Mouse (Mus musculus): Measurements from ENCODE around the gene Pard6b. TPM values are rescaled to one million over a fixed set of nuclear protein-coding genes. Genes with fewer than 3 reads are reported as not detected.
A peak's percentile ranks its signal among the peaks of the same experiment; 100 is the strongest.

Gene Pard6b
- total and polyA plus RNA-seq, 3 experiments: 3.9 to 7.6 TPM; not detected in 1

GRCm38 (mm10) chr2:168080431-168081246 lies at the start of gene Pard6b (continued):
- peak; percentile 79 for TF ChIP-seq HCFC1 (IDR thresholded peaks at IDR 0.05; ENCODE audit: low read depth, low read length)
- no peak for TF ChIP-seq ZKSCAN1 (IDR thresholded peaks at IDR 0.05; ENCODE audit: low read depth, low read length)
- no peak; the same call in 1 of the 2 replicates for TF ChIP-seq MAZ (IDR thresholded peaks at IDR 0.05; ENCODE audit: low read depth, low read length)
- no peak for TF ChIP-seq MYC (IDR thresholded peaks at IDR 0.05; ENCODE audit: low read depth, low read length)
- peak; percentile 60 to 65 for TF ChIP-seq POLR2A (IDR thresholded peaks at IDR 0.05; ENCODE audit: control insufficient read depth in 1 of 2, insufficient read depth in 1 of 2, low read depth in 1 of 2, low read length in 2 of 2, poor library complexity in 1 of 2)

- peaks cover 0 to 2% of the 10 kb centered on the region in 2 experiments; a peak in 1 of 4 replicates for H3K27me3 ChIP-seq (ENCODE audit: control insufficient read depth in 1 of 2, insufficient read depth in 2 of 2, low read length in 2 of 2)
- H3K36me3 ChIP-seq (ENCODE audit: control insufficient read depth in 1 of 2, insufficient read depth in 2 of 2, low read length in 2 of 2): no peaks in the 10 kb centered on the region
- H3K9ac ChIP-seq (ENCODE audit: control insufficient read depth, low read depth, low read length, poor library complexity, severe bottlenecking): no peak overlapping the region
- H3K4me3 ChIP-seq (ENCODE audit: control insufficient read depth in 1 of 2, insufficient read depth in 1 of 2, low read depth in 2 of 2, low read length in 2 of 2): no peak overlapping the region
- no peak for DNase-seq (ENCODE audit: low read depth, low spot score)
- no peak for TF ChIP-seq MAZ (IDR thresholded peaks at IDR 0.05; ENCODE audit: low read depth, low read length)
- no peak for TF ChIP-seq ZNF384 (IDR thresholded peaks at IDR 0.05; ENCODE audit: low read depth, low read length)
- TF ChIP-seq EP300 (IDR thresholded peaks at IDR 0.05; ENCODE audit: low read depth in 1 of 2, low read length in 2 of 2): no peak
- TF ChIP-seq NRF1 (IDR thresholded peaks at IDR 0.05; ENCODE audit: insufficient read depth, low read depth, low read length, poor library complexity, severe bottlenecking): no peak
- TF ChIP-seq CTCF (IDR thresholded peaks at IDR 0.05 in 2 of 3, conservative IDR thresholded peaks at IDR 0.05 in 1 of 3; ENCODE audit: control insufficient read depth in 1 of 3, insufficient read depth in 1 of 3, low read depth in 2 of 3, low read length in 3 of 3, poor library complexity in 1 of 3, severe bottlenecking in 1 of 3): no peak
- no peak for TF ChIP-seq MYB (IDR thresholded peaks at IDR 0.05; ENCODE audit: low read depth, low read length)
- TF ChIP-seq ETS1 (IDR thresholded peaks at IDR 0.05; ENCODE audit: low read depth, low read length): no peak
- TF ChIP-seq POLR2A (IDR thresholded peaks at IDR 0.05; ENCODE audit: control insufficient read depth in 1 of 2, insufficient read depth in 1 of 2, low read depth in 1 of 2, low read length in 2 of 2, poor library complexity in 1 of 2): no peak
- TF ChIP-seq BHLHE40 (IDR thresholded peaks at IDR 0.05; ENCODE audit: borderline replicate concordance, low read depth, low read length): no peak
- TF ChIP-seq USF2 (IDR thresholded peaks at IDR 0.05; ENCODE audit: borderline replicate concordance in 1 of 2, insufficient read depth in 1 of 2, low read depth in 1 of 2, low read length in 2 of 2): no peak
- TF ChIP-seq MXI1 (IDR thresholded peaks at IDR 0.05; ENCODE audit: low read depth, low read length): no peak
- no peak overlapping the region for H3K27ac ChIP-seq (ENCODE audit: control insufficient read depth, low read depth, low read length)
- no peaks in the 10 kb centered on the region for H3K79me2 ChIP-seq (ENCODE audit: control insufficient read depth, insufficient read depth, low read length, poor library complexity)
- no peaks in the 10 kb centered on the region for H3K9me3 ChIP-seq (replicated peaks; ENCODE audit: insufficient read depth, low read length)
- no peaks in the 10 kb centered on the region for H3K4me1 ChIP-seq (ENCODE audit: control insufficient read depth in 1 of 2, insufficient read depth in 2 of 2, low read length in 2 of 2)
Observed at GRCm38 (mm10) chr2:168031842-168032241, 49.0 kb upstream of the Pard6b start.

- Histone ChIP-seq H3K4me3 (ENCODE audit: control insufficient read depth in 1 of 2, insufficient read depth in 1 of 2, low read depth in 2 of 2, low read length in 2 of 2) (no peak overlapping the region), H3K36me3 (ENCODE audit: control insufficient read depth in 1 of 2, insufficient read depth in 2 of 2, low read length in 2 of 2) (no peaks in the 10 kb centered on the region), H3K4me1 (ENCODE audit: control insufficient read depth in 1 of 2, insufficient read depth in 2 of 2, low read length in 2 of 2) (no peaks in the 10 kb centered on the region), H3K9ac (ENCODE audit: control insufficient read depth, low read depth, low read length, poor library complexity, severe bottlenecking) (no peak overlapping the region), H3K9me3 (replicated peaks; ENCODE audit: insufficient read depth, low read length) (no peaks in the 10 kb centered on the region), H3K79me2 (ENCODE audit: control insufficient read depth, insufficient read depth, low read length, poor library complexity) (no peaks in the 10 kb centered on the region), H3K27ac (ENCODE audit: control insufficient read depth, low read depth, low read length) (no peak overlapping the region), H3K27me3 (ENCODE audit: control insufficient read depth in 1 of 2, insufficient read depth in 2 of 2, low read length in 2 of 2) (peaks cover 0 to 6% of the 10 kb centered on the region in 2 experiments; a peak in 3 of 4 replicates)
- no peak for DNase-seq (ENCODE audit: low read depth, low spot score)
- no peak for TF ChIP-seq POLR2AphosphoS2 (IDR thresholded peaks at IDR 0.05; ENCODE audit: low read length)
- TF ChIP-seq ETS1 (IDR thresholded peaks at IDR 0.05; ENCODE audit: low read depth, low read length): no peak
- no peak for TF ChIP-seq POLR2AphosphoS5 (IDR thresholded peaks at IDR 0.05; ENCODE audit: borderline replicate concordance, low read depth, low read length)
- TF ChIP-seq POLR2A (IDR thresholded peaks at IDR 0.05; ENCODE audit: control insufficient read depth in 1 of 2, insufficient read depth in 1 of 2, low read depth in 1 of 2, low read length in 2 of 2, poor library complexity in 1 of 2): no peak
- TF ChIP-seq MAX (IDR thresholded peaks at IDR 0.05; ENCODE audit: low read length): no peak
- no peak for TF ChIP-seq ZNF384 (IDR thresholded peaks at IDR 0.05; ENCODE audit: low read depth, low read length)
- no peak for TF ChIP-seq GATA1 (IDR thresholded peaks at IDR 0.05; ENCODE audit: low read depth, low read length)
- no peak for TF ChIP-seq NRF1 (IDR thresholded peaks at IDR 0.05; ENCODE audit: insufficient read depth, low read depth, low read length, poor library complexity, severe bottlenecking)
- TF ChIP-seq KAT2A (conservative IDR thresholded peaks at IDR 0.05; ENCODE audit: low read depth, low read length): no peak
- TF ChIP-seq RAD21 (IDR thresholded peaks at IDR 0.05; ENCODE audit: low read depth, low read length): no peak
- no peak for TF ChIP-seq TCF12 (IDR thresholded peaks at IDR 0.05; ENCODE audit: low read depth, low read length)
Observed at GRCm38 (mm10) chr2:168033905-168034304, 46.9 kb upstream of the Pard6b start.

Measured in MEL (cell line).